Mouse (Mus musculus) left cerebral cortex, postnatal 14 days (tissue): Measurements from ENCODE around the gene Rnf141. TPM values are rescaled to one million over a fixed set of nuclear protein-coding genes. Genes with fewer than 3 reads are reported as not detected.
A peak's percentile ranks its signal among the peaks of the same experiment; 100 is the strongest.

Source experiments
- DNase-seq, 2 experiments: peaks; one replicate each; pipeline ENCODE4 v3.0.0; 2021 to 2022; ENCODE audit warnings: low spot score in 2 of 2, mixed read lengths in 1 of 2
- intact Hi-C: fragments of 180-260 bp; cut with DNase I; formaldehyde crosslinking; loops from one replicate; pipeline ENCODE4 v1.15.1; 2025
- total RNA-seq, 2 experiments: library from RNA; stranded (reverse); gene quantifications; 2 replicates each; pipeline ENCODE4 v1.2.3; 2021

The Rnf141 gene
- total RNA-seq, 2 experiments from 2014 or later = 73.5 to 77.7 TPM

DNA sequence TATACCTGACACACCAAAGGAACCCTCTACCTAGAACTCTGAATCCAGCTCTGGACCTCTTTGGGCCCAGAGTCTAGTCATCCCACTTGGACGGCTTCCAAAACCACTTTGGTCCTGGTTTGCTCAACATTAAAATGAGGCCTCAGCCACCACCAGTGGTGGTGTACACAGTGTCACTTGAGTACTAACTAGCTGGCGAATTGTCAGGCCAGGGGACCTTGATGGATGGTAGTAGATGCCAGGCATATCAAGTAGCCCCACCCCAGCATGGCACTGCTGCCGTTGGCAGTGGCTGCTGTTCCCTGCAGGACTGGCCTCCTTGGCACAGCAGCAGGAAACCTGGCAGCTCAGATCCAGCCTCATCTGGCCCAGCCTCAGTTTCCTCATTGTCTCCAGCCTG, 40.0 kb downstream of the Rnf141 start:
- peak; percentile 62 to 77 for DNase-seq
- intact Hi-C loops = loop anchor here (10.0 kb wide), 2 partner anchors 169 to 519 kb away; no protein-coding TSS in a partner anchor

DNA sequence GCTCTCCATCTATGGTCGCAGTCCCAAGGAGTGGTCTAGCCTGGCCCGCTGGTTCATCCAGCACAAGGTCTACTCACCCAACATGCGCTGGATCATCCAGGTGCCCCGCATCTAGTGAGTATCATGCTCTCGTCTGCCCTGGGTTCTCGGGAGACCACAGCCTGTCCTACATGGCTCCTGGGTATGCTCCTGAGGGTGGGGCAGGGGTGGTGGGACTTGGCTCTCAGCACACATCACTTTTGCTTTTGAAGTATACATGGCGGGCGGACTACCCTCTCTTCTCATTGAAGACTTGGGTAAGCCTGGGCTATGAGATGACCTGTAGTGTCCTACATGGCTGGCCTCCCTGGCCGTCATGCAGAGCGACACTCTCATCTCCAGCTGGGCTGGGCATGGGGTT, 41.1 kb downstream of the Rnf141 start:
- intact Hi-C loops = loop anchor here (10.0 kb wide), 2 partner anchors 168 to 518 kb away; no protein-coding TSS in a partner anchor
- DNase-seq = no peak

DNA sequence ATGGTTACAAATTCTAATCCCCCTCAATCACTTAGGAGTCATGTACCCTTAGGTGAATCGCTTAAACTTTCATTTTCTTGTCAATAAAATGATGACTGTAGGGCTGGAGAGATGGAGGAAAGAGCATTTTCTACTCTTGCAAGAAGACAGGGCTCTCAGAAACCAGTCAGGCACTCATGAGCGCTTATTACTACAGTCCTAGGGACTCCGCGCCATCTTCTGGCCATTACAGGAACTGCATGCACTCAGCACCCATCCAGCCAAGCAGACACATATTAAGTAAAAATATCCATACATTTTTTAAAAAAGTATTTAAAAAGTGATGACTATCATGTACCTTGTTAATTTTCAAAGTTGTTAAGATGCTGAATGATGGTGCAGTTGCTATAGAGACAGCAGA, 43.2 kb downstream of the Rnf141 start:
- peak; percentile 94 to 95 for DNase-seq
- intact Hi-C loops = loop anchor here (1.0 to 10.0 kb wide), 3 partner anchors 72 to 516 kb away; no protein-coding TSS in a partner anchor

DNA sequence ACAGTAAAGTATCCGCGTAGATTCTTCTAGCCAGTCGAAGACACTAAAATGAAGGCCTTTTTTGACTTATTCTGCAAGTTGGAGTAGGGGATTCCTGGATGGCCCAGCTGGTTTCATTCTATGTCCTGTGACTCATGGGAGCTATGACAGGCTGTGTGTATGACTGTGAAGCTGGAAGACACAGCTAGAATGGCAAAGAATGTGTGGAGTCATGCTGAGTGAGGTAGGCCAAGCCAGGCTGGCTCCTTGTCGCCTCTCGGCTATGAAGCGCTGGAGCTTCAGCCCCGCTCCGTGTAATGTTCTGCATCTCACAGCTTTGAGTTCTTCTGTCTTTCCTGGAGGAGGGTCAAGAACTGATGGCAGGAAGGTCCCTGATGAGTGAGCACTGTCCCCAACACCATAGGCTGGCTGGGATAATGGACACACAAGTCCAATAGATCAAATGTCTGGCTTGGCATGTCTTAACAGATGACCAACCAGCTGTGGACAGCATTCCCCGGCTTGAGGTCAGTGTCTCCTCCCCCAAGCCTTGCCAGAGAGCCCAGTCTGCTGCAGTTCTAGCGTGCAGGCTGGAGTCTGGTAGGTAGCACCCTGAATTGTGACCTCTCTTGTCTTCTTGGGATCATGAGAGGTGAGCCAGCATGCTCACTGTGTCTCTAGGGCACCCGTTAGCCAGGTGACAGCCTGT, 46.4 kb downstream of the Rnf141 start:
- intact Hi-C loops = no loop called here
- no peak for DNase-seq

- no peak for DNase-seq
- intact Hi-C loops = no loop called here
These were observed 47.7 kb downstream of the Rnf141 start for GRCm38 (mm10) chr7:110796367-110797051.

DNA sequence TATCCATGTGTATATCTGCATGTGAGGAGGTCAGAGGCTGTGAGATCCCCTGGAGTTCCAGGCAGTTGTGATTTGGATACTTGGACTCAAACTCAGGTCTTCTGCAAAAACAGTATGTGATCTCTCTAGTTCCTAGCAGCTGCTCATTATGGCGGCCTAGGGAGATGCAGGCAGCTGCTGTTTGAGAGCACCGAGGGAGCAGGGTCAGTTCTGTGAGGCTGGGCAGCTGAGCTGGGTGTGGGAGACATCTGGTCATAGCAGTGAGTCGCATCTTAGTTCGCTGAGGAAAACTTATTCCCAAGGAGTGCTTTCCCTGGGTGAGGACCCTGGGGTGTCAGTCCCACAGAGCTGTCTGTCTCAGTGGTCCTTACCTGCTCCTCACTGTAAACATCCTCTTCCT, 49.5 kb downstream of the Rnf141 start:
- DNase-seq = no peak
- intact Hi-C loops = no loop called here

DNA sequence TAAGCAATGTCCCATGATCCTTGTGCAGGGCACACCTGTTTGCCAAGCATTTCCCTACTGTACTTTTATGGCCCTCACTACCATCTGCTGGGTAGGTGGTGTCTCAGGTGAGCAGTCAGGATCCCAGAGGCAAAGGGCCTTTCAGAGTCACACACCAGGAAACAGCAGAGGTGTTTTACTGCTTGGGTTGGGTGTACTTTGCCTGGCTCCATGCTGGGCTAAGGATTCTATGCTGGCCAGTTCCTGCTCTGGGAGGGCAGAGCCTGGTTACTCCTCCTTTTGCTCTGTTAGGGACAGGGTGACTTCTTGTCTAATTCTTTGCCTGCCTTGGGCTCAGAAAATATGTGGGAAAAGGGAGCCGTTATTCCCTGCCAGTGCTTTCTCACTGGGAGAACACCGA, 51.4 kb downstream of the Rnf141 start:
- intact Hi-C loops = no loop called here
- DNase-seq = no peak

DNA sequence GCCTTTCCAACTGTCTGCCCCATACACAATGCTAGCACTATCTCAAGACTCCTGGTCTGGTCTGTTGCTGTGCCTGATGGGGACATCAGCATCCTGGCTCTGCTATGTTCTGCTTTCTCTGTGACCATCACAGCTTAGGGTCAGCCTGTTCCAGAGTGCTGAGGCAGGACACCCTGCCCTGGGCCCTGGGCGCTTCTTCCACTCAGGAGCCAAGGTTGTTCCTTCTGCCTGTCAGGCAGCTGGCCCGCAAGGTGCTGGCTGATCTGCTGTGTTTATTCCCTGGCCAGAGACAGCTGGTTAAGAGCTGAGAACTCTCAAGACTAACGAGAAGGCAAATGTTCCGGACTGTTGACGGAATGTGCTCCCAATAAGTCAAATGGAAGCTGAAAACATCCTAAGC, 52.1 kb downstream of the Rnf141 start:
- intact Hi-C loops = no loop called here
- no peak for DNase-seq

- intact Hi-C loops = no loop called here
- DNase-seq = no peak
These were observed 53.4 kb downstream of the Rnf141 start for GRCm38 (mm10) chr7:110790878-110791277.

- intact Hi-C loops = no loop called here
- no peak for DNase-seq
These were observed 56.9 kb downstream of the Rnf141 start for GRCm38 (mm10) chr7:110787310-110787709.

GRCm38 (mm10) chr7:110785741-110786146, 58.5 kb downstream of the Rnf141 start:
- intact Hi-C loops = no loop called here
- DNase-seq = no peak

GRCm38 (mm10) chr7:110784965-110785364, 59.3 kb downstream of the Rnf141 start:
- intact Hi-C loops = no loop called here
- DNase-seq = no peak

DNA sequence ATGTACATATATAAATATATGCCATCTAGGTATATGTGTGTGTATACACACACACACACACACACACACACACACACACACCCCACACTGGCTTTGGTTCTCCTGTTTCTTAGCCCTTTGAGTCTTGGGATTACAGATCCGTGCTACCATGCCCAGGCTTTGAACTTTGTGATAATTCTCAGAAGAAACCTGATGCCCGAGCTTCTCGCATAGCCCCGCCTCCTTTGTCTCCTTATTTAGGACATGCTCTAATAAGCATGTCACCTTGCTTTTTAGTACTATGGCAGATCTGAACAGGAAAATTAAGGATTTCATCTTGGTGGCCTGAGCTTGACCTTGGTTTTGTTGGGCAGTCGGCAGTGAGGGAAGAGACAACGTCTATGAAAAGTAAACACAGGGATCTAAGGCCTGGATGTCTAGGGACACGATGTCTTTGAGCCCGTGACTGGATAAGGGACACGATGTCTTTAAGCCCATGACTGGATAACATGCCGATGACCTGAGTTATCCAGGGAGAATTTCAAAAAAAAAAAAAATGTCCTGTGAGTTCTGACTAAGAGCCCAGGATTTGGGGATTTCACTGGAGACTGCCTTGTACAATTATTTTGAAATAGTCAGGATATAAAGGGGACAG, 61.3 kb downstream of the Rnf141 start:
- intact Hi-C loops = no loop called here
- DNase-seq = no peak

DNA sequence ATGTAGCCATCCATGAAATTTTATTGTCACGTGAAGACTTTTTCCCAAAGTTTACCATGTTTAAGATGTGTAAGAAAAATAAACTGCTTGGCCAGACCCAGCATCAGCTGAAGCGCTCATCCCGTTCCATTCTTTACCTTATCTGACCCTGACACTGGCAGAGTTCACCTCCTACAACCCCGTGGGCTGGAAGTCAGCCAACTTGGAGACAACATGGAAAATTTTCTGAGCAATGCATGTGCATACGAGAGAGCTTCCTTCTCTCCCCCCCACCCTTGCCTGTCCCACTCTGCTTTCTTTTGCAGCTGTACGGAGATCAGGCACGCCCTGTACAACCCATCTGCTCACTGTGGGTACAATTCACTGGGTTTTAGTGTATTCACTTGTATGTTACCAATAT, 62.1 kb downstream of the Rnf141 start:
- DNase-seq = peak in 1 of 2 experiments; percentile 30
- intact Hi-C loops = no loop called here

- intact Hi-C loops = no loop called here
- peak; percentile 66 to 72 for DNase-seq
These were observed 63.0 kb downstream of the Rnf141 start for GRCm38 (mm10) chr7:110781231-110781711.

DNA sequence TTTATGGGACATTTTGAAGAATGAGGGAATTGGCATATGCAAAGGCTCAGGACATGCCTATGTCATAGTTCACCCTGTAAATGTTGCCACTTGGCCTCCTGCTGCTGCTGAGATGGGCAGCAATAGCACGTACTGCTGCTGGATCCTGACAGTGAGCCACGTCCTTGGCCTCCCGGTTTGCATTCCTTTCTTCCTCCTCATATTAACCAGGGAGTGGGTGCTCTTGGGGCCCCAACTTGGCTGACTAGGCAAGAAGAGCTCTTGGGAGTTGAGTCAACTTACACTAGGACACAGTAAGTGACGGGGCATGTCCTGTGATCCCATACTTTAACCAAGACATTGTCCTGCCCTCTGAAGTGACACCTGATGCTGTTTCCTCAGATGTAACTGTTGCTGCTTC, 63.7 kb downstream of the Rnf141 start:
- DNase-seq = no peak
- intact Hi-C loops = no loop called here

GRCm38 (mm10) chr7:110779605-110780111, 64.6 kb downstream of the Rnf141 start:
- intact Hi-C loops = no loop called here
- DNase-seq = peak; percentile 55 to 57

GRCm38 (mm10) chr7:110778933-110779332, 65.3 kb downstream of the Rnf141 start:
- intact Hi-C loops = no loop called here

DNA sequence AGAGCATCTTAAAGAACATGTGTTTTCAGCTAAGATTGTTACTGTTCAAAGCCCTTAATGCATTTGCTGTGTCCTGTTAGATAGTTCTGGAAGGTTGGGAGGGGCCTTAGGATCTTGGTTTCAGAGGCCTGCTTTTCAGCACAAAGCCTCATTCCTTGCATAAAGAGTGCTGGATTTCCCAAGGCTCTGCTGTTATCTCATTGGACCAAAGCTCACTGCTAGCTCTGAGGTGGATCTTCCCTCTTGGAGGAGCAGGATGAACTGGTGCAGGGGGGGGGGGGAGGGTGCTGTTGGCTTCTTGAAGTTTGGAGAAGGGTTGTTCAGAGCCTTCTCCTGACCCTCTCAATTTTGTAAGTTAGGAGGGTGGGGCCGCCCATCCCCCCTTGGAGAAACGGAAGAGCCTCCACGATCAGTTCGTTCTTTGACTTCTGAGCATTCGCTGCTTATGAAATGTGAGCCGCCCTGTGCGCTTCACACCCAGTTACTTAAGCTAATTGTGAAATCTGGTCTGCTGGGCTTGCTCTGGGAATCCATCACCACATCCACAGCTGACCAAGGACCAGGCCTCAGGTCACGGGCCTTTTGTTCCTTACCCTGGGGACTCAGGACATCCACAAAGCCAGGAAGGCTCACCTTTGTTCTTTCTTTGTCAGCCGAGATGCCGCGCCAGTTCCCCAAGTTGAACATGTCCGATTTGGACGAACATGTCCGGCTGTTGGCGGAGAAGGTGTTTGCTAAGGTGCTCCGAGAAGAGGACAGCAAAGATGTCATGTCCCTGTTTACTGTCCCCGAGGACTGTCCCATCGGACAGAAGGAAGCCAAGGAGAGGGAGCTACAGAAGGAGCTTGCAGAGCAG, 66.9 kb downstream of the Rnf141 start:
- intact Hi-C loops = no loop called here
- no peak for DNase-seq

More at GRCm38 (mm10) chr7:110778933-110779332, 65.3 kb downstream of the Rnf141 start:
- no peak for DNase-seq
